Mouse (Mus musculus): ENCODE data around the gene Rnf152. TPM values are rescaled to one million over a fixed set of nuclear protein-coding genes. Genes with fewer than 3 reads are reported as not detected.

The Rnf152 gene
- 4.2 and 4.4 TPM in 2 replicates for polyA plus RNA-seq (2016; fragmentation: Nextera tagmentation; extraction: Ambion mirVana)

DNA sequence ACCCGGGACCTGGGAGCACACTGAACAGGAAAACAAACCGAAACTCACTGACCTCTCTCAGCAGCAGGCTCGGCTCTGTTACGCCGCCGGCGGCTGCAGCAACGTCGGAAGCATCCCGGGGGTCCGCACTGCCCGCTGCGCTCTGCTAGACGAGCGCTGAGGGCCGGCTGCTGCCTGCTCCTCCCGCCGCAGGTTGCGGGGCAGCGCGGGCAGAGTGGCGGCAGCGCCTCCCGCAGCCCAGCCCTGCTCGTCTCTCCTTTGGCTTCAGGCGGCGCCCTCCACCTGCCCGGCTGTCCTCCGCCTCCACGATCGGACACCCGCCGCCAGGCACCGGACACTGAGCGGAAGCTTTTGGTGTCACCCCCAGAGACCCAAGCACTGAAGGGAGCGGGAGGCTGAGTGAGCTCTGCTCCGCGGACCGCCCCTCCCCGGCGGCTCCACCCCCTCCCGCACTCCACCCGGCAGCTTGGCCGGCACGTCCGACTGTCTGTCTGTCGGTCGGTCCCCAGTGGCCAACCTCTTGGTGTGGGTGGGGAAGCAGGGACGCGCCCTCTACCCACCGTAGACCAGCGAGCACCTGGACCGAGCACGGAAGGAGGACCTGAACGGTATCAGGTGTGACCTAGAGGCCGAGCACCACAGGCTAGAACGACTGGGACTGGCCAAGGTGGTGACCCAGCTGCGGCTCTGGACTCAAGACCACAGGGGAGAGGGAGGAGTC lies at the start of gene Rnf152:
Gene Rnf152 (minus strand): TSS at position 420 of the 721 bp plus-strand sequence.
- peak within 1 kb of the TSS; percentile 71 for H3K9ac ChIP-seq
- peak within 1 kb of the TSS; percentile 90 for H3K4me2 ChIP-seq (replicated peaks)
- no peak within 1 kb of the TSS; the same call in 1 of the 2 replicates for H3K27ac ChIP-seq
- no peaks in the 10 kb centered on the region for H3K27me3 ChIP-seq (replicated peaks)
- H3K4me3 ChIP-seq = peak within 1 kb of the TSS; percentile 71
- WGBS = under 1% methylated on average over 58 of the region's 58 CpGs
- H3K36me3 ChIP-seq = no peaks in the 10 kb centered on the region
- peaks cover 5% of the 10 kb centered on the region for H3K4me1 ChIP-seq
- peak; percentile 80 for ATAC-seq (ENCODE audit: low FRiP score, low read depth)
- no peaks in the 10 kb centered on the region for H3K9me3 ChIP-seq

DNA sequence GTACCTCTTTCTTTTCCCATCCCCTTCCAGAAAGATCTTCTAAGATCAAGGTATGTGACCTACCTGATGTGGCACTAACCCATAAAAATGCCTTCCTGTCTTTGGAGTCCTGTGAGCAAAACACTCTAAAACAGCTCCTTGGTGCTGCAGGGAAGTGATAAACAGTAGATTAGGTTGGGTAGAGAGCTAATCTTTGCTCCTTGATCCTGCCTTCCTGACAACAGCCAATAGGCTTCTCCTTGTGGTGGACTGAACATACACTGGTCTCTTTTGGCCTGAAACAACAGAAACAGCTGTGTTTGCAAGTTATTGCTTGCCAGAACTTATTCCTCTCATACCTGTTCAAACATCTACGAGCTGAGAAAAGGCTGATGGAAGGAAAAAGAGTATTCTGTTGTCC lies 46.3 kb upstream of the Rnf152 start:
- H3K4me1 ChIP-seq = no peaks in the 10 kb centered on the region
- WGBS = 59% methylated on average over 1 of the region's 1 CpGs
- H3K27ac ChIP-seq = no peak overlapping the region
- ATAC-seq (ENCODE audit: low FRiP score, low read depth) = no peak
- H3K27me3 ChIP-seq (replicated peaks) = no peaks in the 10 kb centered on the region
- no peak overlapping the region for H3K4me2 ChIP-seq (replicated peaks)
- no peaks in the 10 kb centered on the region for H3K36me3 ChIP-seq
- H3K4me3 ChIP-seq = no peak overlapping the region
- H3K9me3 ChIP-seq = no peaks in the 10 kb centered on the region
- no peak overlapping the region for H3K9ac ChIP-seq

DNA sequence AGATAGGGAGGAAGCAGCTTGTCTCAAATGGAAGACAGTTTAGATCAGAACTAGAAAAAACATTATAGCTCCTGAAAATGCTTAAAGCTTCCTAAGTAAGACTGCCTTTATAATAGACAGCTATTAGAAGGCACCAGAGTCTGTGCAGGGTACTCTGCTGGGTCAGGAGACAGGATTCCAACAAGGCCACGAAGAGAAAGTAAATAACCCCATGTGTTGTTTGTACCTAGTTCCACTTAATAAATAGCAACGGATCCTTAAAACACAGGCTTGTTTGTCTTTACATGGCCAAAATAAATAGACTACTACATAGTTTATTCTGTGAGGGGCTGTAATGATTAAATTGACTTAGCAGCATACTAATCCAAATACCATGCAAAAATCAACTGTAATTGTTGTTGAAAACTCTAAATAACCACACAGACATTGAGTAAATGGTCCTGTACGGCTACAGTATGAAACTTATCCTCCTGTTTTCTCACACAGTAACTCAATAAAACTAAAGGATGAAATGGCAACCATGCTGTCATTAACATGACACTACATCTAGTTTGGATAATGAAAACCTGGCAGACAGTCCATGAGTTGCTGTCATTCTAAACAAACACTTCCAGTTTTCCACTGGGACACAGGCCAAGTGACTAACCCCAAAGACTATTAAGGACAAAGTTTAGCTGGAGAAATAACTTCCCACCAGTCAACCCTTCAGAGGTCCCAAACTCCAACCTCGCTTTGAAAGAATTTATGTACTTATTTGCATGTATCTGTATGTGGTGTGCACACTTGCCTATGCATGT lies 27.8 kb upstream of the Rnf152 start:
- no peak overlapping the region for H3K4me3 ChIP-seq
- H3K27me3 ChIP-seq (replicated peaks) = no peaks in the 10 kb centered on the region
- H3K36me3 ChIP-seq = no peaks in the 10 kb centered on the region
- no peaks in the 10 kb centered on the region for H3K4me1 ChIP-seq
- H3K4me2 ChIP-seq (replicated peaks) = no peak overlapping the region
- no peak overlapping the region for H3K27ac ChIP-seq
- H3K9me3 ChIP-seq = no peaks in the 10 kb centered on the region
- H3K9ac ChIP-seq = no peak overlapping the region
- WGBS = 81% methylated on average over 4 of the region's 4 CpGs
- no peak for ATAC-seq (ENCODE audit: low FRiP score, low read depth)

DNA sequence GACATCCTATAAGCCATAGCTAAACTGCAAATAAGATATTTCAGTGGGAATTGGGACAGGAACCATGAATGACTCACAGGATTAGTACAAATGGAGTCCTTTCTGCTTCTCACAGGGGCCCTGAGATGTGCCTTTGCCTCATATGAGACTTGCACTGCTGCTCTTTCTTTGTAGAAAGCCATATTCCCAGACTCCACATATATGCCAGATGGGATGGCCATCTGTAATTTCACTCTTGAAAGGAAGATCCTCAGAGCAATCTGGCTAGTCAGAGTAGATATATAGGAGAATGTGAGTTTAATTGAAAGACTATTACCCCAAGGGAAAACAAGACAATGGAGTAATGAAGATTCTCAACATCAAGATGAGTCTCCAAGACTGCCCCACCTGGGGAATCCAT lies 21.0 kb upstream of the Rnf152 start:
- Histone ChIP-seq H3K27ac (no peak overlapping the region), H3K27me3 (replicated peaks) (no peaks in the 10 kb centered on the region), H3K9ac (no peak overlapping the region), H3K9me3 (no peaks in the 10 kb centered on the region), H3K4me2 (replicated peaks) (no peak overlapping the region), H3K4me3 (no peak overlapping the region), H3K36me3 (no peaks in the 10 kb centered on the region), H3K4me1 (no peaks in the 10 kb centered on the region)
- ATAC-seq (ENCODE audit: low FRiP score, low read depth) = no peak

DNA sequence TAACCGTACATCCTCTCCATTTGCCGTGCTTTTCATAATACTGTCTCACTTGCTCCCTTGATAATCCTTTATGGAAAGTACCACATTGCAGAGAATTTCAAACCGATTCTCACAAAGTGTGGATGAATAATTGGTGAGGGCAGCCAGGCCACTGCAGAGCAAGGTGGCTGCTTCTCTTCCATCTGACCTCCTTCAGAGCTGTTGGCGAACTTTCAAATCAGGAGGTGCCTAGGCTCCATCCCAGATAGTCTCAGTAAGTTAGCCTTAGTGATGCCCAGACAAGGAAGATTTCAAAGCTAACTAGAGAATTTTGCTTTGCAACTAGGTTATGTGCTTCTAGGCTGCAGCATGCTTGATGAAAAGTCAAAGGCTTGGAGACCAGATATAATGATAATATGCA lies 18.1 kb upstream of the Rnf152 start:
- no peaks in the 10 kb centered on the region for H3K27me3 ChIP-seq (replicated peaks)
- H3K27ac ChIP-seq = no peak overlapping the region
- H3K9me3 ChIP-seq = no peaks in the 10 kb centered on the region
- H3K4me3 ChIP-seq = no peak overlapping the region
- WGBS = 93% methylated on average over 4 of the region's 4 CpGs
- ATAC-seq (ENCODE audit: low FRiP score, low read depth) = no peak
- no peaks in the 10 kb centered on the region for H3K36me3 ChIP-seq
- no peak overlapping the region for H3K9ac ChIP-seq
- no peak overlapping the region for H3K4me2 ChIP-seq (replicated peaks)
- H3K4me1 ChIP-seq = no peaks in the 10 kb centered on the region

DNA sequence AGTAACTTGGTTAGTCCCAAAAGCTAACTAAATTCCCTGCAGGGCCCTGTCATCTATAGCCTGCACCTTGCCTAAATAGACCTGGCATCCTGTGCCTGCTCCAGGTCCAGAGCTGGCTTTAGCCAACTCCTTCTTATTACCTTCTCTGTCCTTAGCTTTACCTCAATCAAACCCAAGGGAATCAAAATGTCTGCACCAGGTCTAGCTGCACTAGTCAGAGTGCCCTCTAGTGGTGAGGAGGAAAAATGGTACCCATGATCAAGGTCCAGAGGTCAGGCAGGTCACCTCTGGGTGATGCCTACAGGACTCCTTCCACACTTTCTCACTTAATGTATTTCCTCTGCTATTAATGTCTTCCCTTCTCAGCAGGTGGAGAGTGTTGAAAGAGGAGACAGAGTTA lies 6.2 kb upstream of the Rnf152 start:
- Histone ChIP-seq H3K4me3 (no peak overlapping the region), H3K4me1 (no peaks in the 10 kb centered on the region), H3K36me3 (no peaks in the 10 kb centered on the region), H3K9me3 (no peaks in the 10 kb centered on the region), H3K9ac (no peak overlapping the region), H3K4me2 (replicated peaks) (no peak overlapping the region), H3K27me3 (replicated peaks) (no peaks in the 10 kb centered on the region), H3K27ac (no peak overlapping the region)
- no peak for ATAC-seq (ENCODE audit: low FRiP score, low read depth)

DNA sequence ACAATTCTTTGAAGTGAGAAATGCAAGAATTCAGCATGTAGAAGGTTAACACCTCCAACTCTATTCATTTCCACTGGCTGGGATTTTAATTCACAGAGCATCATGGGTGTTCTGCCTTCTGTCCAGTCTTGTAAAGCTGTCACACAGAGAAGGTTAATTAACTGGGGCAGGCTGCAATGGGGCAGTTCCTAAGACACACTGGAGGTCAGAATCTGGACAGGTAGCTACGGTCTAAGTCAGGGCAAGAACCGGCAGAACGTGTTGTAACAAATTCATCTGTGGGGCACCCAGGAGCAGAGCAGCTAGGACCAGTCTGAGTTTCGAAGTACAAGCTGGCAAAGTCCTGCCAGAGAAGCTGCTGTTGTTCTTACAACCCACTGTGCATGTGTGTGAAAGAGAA lies 2.4 kb upstream of the Rnf152 start:
- no peaks in the 10 kb centered on the region for H3K36me3 ChIP-seq
- H3K9ac ChIP-seq = no peak overlapping the region
- no peak for ATAC-seq (ENCODE audit: low FRiP score, low read depth)
- no peaks in the 10 kb centered on the region for H3K9me3 ChIP-seq
- no peak overlapping the region for H3K4me2 ChIP-seq (replicated peaks)
- H3K4me1 ChIP-seq = peaks cover 5% of the 10 kb centered on the region
- no peaks in the 10 kb centered on the region for H3K27me3 ChIP-seq (replicated peaks)
- H3K27ac ChIP-seq = no peak overlapping the region
- H3K4me3 ChIP-seq = no peak overlapping the region
- WGBS = 78% methylated on average over 4 of the region's 4 CpGs

DNA sequence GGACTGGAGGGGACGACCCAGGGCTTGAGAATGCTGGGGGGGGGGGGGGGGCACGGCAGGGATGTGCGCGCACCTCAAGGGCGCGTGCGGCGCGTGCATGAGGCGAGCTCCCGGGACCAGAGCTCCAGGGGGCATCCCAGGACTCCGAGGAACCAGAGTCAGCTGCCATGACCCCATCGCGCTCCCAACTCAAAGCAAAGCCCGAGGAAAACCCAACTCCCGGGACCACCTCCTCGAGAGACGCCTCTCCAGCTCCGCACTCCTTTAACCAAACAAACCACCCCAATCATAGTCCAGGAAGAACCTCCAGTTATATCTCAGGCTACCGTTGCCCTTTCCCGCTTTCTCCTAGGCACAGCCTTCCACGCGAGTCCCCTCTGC lies 610 bp downstream of the Rnf152 start:
- H3K27ac ChIP-seq = no peak overlapping the region
- peak overlapping the region; percentile 71 for H3K9ac ChIP-seq
- H3K36me3 ChIP-seq = no peaks in the 10 kb centered on the region
- no peaks in the 10 kb centered on the region for H3K27me3 ChIP-seq (replicated peaks)
- H3K4me2 ChIP-seq (replicated peaks) = peak overlapping the region; percentile 90
- H3K4me3 ChIP-seq = peak overlapping the region; percentile 71
- peaks cover 5% of the 10 kb centered on the region for H3K4me1 ChIP-seq
- peak; percentile 62 for ATAC-seq (ENCODE audit: low FRiP score, low read depth)
- H3K9me3 ChIP-seq = no peaks in the 10 kb centered on the region
- under 1% methylated on average over 22 of the region's 23 CpGs for WGBS

DNA sequence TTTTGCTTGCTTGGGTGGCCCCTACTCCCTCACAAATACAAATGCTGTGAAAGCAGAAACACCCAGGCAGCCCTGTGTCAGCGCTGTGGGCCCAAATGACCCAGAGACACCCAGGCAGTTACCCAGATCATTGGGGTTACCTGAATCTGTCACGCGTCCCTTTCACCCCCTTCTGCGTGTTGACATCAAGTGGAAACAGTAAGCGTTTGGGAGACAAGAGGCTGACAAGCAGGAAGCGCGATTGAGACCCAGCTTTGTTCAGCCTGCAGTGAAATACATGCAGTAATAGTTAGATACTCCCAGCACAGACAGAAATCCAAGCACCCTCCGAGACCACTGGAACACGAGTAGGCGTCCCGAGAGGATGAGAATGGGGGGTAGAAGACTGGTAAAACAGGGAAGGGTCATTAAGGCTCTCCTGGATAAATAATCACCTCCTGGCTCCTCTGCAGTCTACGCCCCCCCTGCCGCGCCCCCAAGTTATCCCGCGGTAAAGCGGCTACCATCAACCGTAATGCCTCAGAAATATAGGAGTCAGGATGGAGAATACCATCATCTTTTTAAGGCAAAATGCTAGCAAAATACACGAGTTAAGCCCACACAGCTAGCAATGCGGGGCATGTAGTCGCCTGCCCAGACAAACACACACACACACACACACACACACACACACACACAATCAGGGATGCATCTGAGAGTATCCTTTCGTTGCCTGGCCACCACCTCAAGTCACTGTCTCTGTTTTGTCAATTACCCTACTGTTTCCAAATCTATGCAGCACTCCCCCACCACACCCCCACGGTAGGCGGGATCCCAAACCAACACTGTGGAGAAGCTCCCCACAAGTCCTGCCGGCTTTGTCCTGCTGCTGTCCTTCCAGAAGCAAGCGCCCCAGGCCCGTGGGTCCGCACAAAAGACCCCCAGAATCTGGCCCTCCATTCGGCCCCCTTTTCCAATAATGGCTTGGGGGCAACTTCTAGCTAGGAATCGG lies 1.3 kb downstream of the Rnf152 start:
- Histone ChIP-seq H3K4me1 (peaks cover 5% of the 10 kb centered on the region), H3K4me3 (peak overlapping the region; percentile 71), H3K36me3 (no peaks in the 10 kb centered on the region), H3K9ac (peak overlapping the region; percentile 71), H3K9me3 (no peaks in the 10 kb centered on the region), H3K4me2 (replicated peaks) (peak overlapping the region; percentile 90), H3K27me3 (replicated peaks) (no peaks in the 10 kb centered on the region), H3K27ac (no peak overlapping the region)
- ATAC-seq (ENCODE audit: low FRiP score, low read depth) = peak; percentile 73
- 6% methylated on average over 30 of the region's 30 CpGs for WGBS

DNA sequence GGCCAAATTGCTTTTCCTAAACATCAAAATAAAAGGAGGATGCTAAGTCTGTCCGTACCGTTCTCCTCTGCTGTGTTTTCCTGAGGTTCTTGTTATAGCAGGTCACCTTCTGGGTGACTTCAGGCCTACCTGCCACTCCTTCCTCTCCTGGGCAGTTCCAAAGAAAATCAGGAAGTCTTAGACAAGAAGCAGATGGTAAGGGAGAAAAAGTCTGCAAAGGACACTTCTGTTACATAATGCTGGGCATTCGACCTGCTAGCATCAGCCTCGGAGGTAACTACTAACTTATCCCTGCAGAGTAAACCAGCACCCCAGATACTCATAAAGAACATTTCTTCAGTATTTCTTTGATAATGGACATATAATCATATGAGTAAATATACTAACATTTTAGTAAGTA lies 4.7 kb downstream of the Rnf152 start:
- Histone ChIP-seq H3K36me3 (no peaks in the 10 kb centered on the region), H3K27me3 (replicated peaks) (no peaks in the 10 kb centered on the region), H3K27ac (no peak overlapping the region), H3K4me1 (peaks cover 4% of the 10 kb centered on the region), H3K4me3 (no peak overlapping the region), H3K9ac (no peak overlapping the region), H3K4me2 (replicated peaks) (no peak overlapping the region), H3K9me3 (no peaks in the 10 kb centered on the region)
- 94% methylated on average over 4 of the region's 4 CpGs for WGBS
- ATAC-seq (ENCODE audit: low FRiP score, low read depth) = no peak

DNA sequence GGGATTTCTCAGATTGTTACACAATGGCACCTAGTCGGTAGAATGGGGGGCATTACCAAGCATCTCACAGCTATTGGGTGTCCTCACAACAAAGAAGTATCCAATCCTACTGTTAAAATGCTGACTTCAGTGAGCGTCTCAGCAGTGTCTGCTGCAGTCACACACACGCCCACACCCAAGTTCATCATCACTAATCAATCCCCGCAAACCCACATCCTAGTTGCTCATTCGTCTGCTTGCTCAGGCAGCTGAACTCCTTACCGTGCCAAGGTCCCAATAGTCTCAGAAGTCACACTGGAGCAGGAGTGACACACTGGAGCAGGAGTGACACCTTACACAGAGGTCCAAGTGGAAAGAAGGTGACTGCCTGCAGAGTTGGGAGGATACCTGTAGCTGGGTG lies 14.2 kb downstream of the Rnf152 start:
- no peaks in the 10 kb centered on the region for H3K36me3 ChIP-seq
- no peaks in the 10 kb centered on the region for H3K4me1 ChIP-seq
- ATAC-seq (ENCODE audit: low FRiP score, low read depth) = no peak
- no peak overlapping the region for H3K9ac ChIP-seq
- H3K27ac ChIP-seq = no peak overlapping the region
- H3K9me3 ChIP-seq = no peaks in the 10 kb centered on the region
- H3K4me2 ChIP-seq (replicated peaks) = no peak overlapping the region
- no peaks in the 10 kb centered on the region for H3K27me3 ChIP-seq (replicated peaks)
- H3K4me3 ChIP-seq = no peak overlapping the region
- WGBS = 85% methylated on average over 6 of the region's 6 CpGs

DNA sequence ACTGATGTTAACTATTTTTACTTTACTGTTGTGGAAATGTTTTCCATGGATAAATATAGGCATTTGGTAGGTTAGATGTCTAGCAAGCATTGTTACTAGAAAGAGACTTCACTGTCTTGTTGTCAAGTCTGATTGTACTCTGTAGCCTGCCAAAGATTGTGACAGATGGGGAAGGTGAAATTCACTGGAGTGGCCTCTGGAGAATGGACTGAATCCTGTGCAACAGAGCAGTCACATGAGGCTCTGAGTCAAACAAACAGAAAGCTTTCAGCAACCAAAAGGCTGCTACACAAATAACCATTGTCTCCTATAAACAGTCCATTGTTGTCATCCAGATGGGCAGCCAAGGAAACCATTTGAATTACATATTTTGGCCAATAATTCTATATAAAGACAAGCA lies 15.6 kb downstream of the Rnf152 start:
- no peak for ATAC-seq (ENCODE audit: low FRiP score, low read depth)
- no peaks in the 10 kb centered on the region for H3K9me3 ChIP-seq
- no peak overlapping the region for H3K4me2 ChIP-seq (replicated peaks)
- H3K27me3 ChIP-seq (replicated peaks) = no peaks in the 10 kb centered on the region
- H3K9ac ChIP-seq = no peak overlapping the region
- no peak overlapping the region for H3K4me3 ChIP-seq
- no peaks in the 10 kb centered on the region for H3K36me3 ChIP-seq
- no peaks in the 10 kb centered on the region for H3K4me1 ChIP-seq
- H3K27ac ChIP-seq = no peak overlapping the region
